Mouse (Mus musculus) frontal cortex, postnatal 14 days (tissue): ENCODE measurements at regions not wholly inside any gene's neighbourhood (a gene's known extent, or its start where the extent isn't known, plus 50 kb on each side); places are given as distances from the start of the nearest gene placed in this dataset.

Source experiments
- DNase-seq, 2 experiments: peaks; one replicate each; pipeline ENCODE4 v3.0.0; 2022; ENCODE audit warnings: low spot score in 2 of 2

DNA sequence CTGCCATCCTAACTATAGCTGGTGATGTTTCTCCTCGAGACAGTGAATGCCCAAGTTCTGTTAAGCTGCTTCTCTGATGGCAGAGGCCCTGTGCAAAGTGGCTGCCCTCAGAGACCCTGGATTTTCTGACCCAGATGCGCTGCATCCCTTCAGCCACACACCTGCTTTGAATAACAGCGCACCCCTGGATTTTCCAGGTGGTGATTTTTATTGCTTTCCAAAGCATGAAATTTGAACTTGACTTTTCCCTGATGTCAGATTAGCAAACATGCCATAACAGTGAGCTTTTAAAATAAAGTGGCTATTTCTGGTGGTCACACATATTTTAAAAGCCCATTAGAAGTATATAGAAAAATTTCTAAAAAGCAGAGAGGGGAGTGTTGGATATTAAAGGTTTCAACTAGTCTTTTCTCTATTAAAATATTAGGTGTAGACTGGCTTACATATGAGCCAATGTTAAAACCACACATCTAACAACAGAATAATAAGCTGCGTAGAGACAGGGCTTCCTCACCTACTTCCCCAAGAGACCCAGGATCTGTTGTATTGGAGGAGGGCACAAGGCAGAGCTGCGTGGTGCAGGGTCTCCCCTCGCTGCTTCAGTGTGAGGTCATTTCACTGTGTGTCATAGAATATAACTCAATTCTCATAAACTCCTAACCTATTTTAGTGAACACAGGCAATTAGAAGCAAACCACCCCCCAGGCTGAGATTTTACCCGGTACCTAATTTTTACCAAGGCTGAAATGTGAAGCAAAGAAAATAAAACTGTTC is 280.3 kb downstream of the Ccdc91 start:
- DNase-seq, result no peak

- DNase-seq, result no peak
Measured at GRCm38 (mm10) chr6:147759485-147759884, 283.9 kb downstream of the Ccdc91 start.

DNA sequence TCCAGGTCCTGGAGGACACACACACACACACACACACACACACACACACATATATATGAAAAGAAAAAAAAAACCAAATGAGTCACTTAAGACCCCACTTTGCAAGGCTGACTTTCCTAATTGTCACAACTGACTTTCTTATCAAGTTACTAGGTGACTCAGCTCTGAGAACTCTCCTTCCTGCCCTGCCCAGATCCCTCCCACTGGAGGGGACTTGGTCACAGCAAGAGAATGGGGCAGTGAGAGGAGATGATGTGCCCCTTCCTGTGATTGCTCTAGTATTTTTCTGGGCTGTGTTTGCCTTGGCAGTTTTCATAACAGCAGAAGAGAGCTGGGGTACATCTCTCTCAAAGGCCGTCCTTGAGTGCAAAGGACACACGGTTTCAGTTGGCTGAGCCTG is 284.5 kb downstream of the Ccdc91 start:
- DNase-seq, result no peak

DNA sequence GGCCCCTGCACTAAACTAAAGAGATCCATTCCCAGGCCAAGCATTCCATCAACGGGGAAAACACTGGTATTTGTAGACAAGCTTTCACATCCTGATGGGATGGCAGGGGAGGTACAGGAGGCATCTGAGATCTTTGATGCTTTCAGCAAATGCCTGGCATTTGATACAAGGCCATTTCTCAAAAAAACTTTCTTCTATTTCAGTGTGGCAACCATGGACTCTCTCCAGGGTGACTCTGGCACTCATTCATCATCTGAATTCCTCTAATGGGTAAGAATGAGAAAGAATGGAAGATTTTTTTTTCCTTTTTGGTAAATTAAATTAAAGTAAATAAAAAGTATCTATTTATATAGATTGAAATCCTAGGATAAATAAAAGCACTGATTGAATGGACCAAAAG is 281.8 kb upstream of the Far2 start:
- no peak for DNase-seq

DNA sequence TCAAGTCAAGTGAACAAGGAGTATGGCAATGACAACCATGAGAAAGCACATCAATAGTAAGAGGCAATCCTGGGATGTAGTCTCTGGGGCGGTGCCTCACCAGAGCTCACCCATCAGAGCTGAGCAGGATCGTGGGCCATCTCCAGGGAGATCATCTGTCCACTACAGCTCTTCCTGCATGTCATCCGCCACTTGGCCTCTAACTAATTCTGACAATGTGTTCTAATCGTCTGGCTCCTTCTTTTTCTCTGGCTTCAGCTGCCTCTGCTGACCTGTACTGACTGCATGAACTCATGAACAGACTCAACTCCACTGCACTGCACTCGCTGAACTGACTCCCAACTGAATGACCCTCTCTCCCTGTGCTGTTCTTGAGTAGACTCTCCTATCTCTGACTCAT is 277.9 kb upstream of the Far2 start:
- no peak for DNase-seq

GRCm38 (mm10) chr6:147770034-147770433 is 277.0 kb upstream of the Far2 start:
- no peak for DNase-seq

- DNase-seq, result no peak
Measured at GRCm38 (mm10) chr6:147771411-147771810, 275.6 kb upstream of the Far2 start.

- no peak for DNase-seq
Measured at GRCm38 (mm10) chr6:147773904-147774303, 273.2 kb upstream of the Far2 start.

DNA sequence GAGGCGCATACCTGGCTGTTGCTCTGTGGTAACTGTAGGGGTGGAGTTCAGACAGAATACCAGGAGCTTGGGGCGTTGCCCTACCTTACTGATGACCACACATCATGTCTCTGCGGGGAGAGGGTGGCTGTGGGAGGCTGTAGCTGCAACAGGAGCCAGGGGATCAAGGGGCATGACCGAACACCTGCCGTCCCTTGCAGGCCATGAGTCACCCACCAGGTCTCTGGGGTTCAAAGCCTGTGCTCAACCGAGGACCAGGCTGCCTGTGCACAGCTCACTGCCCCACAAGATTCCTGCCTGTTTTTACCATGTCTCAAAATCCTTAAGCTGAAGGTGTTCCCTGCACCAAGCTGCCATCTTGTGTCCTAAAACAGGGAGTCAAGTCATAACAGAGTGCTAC is 272.4 kb upstream of the Far2 start:
- DNase-seq, result no peak

DNA sequence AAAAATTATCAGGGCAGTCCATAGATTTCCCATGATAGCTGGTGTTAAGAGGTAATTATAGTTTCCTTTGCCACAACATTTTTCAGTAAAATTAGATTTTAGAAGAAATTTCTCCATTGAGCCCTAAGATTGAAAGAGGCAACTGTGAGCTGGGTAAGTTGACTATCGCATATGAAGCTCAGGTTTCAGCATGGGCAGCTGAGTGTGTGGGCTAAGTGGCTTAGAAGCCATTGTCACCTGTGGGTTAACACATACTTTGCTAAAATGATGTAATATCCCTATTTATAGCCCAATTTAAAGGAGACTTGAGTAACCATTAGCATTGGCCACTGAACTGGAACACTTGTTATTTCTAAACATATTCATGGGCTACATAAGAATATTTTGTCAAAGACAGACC is 267.6 kb upstream of the Far2 start:
- no peak for DNase-seq

- no peak for DNase-seq
Measured at GRCm38 (mm10) chr6:147784249-147784648, 262.8 kb upstream of the Far2 start.

DNA sequence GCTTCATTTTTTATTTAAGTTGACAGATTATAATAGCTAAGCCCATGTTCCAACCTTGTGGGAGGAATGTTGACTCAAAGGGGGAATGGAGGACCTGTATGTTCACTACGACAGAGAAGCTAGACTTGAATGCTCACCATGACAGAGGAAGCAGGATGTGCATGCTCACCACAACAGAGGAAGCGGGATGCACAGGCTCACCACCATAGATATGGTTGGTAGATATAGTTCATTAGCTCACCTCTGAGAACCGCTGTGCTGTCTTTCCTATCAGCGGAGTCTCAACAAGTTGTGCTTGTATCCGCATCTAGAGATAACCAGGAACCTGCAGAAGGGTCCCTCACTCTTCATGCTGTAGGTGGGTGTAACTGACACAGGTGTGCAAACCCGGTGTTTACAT is 262.2 kb upstream of the Far2 start:
- no peak for DNase-seq

GRCm38 (mm10) chr6:147788095-147788494 is 259.0 kb upstream of the Far2 start:
- no peak for DNase-seq

DNA sequence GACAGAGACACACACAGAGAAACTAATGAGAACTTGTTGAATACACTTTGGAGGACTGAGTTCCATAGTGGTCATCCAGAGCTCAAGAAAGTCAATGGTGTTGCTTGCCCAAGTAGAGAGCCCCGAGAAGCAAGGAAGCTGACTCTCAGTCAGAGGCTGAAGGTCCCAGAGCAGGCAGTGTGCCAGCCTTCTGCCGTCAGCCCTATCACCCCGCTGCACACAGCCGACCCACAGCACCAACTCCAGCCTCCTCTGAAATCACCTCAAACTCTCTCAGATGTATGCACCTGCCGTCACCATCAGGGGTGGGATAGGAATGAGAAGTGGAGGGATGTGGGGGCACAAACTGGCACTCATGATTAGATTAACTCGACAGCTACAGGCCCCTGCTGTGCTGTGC is 257.9 kb upstream of the Far2 start:
- DNase-seq, result no peak

DNA sequence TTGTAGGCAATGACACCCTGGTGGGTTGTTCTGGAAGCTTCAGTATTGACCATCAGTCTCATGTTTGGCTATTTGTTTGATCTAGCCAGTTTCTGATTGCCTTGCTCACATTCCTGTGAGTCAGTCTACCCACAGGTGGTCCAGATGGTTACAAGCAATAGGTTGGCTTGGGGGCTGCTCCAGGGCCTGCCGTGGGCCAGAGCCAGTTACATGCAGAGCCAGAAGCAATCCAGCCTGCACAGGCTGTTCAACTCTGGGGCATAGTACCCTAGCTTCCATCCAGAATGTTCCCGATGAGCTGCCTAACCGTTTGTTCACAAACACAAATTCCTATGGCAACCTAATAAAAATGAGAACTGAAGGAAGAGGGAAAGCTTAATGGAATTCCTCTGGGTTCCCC is 253.2 kb upstream of the Far2 start:
- no peak for DNase-seq

DNA sequence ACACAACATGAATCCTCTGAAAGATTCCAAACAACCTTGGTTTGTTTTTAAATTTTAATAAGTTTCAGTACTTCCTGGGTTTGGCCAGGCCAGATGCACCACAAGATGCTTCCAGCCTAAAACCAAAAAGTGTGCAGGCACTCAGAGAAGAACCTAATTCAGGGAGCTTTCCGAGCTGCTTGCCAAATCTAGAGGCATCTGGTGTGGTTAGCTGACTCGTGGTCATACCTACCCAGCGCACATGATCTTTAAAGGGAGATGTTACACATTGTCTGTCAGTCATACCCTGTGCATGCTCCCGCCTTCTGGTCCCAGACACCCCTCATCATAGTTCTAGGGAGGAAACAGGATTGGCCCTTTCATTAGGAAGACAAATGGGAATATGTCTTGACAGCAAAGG is 252.7 kb upstream of the Far2 start:
- DNase-seq, result no peak

DNA sequence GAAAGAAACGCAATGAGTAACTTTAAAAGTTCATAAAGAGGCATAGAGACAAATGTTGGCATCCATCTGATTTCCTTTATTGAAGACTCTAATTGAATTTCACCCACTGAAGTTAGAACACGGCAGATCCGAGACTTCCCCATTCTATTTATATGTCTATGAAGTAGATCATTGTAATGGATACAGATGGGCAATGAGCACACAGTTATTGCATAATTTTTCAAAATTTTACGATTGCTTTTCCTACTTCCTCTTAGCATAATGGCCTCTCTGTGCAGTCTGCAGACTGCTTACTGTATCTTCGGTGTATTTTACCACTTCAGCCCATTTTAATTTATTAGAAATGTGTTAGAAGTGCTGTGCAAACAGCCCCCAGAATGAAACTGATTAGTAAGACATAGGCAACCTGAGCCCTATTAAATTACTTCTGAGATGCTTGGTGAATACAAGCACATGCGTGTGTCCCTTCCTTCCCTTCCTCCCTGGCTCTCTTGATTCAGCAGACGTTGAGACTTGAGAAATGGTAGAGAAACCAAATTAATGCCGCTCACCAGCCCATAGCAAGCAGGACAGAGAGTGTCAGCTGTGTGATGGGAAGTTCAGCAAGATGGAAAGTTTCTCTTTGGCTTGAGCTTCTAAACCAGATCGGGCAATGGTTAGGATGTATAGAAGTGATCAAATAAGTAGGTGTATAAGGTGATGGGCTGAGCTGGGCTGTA is 247.9 kb upstream of the Far2 start:
- no peak for DNase-seq

DNA sequence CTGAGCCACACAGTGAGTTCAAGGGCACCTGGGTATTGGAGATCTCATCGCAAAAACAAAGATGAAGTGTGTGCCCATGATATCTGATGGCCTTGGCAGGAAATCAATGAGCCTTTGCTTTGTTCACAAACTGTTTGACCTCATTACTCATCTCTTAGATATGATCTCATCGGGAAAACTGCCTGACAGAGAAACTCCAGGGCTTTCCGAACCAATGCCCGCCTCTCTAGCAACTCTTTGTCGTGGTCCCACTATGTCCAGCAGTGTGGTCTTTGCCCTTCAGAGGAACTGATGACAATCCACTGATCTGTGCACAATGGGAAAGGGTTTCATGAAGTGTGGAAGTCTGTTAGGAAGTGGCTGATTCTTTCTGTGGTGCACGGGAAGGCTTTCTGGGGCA is 247.2 kb upstream of the Far2 start:
- no peak for DNase-seq

DNA sequence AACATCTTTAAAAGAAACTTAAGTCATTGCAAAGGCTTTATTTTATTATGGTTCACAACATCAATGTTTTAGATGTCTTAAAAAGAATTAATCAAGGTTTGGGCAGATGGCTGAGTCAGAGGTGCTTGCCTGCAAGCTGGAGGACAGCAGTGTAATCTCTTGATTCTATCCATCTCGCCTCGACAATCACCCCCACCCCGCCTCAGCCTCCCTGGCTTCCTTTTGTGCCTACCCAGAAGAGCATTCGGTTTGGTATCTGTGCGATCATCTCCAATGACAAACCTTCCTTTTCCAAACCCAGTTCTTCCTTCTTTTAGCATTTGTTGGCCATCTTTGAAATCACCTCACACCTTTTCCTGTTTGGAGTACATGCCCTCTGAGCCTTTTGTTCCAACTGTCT is 246.2 kb upstream of the Far2 start:
- no peak for DNase-seq

- DNase-seq, result no peak
Measured at GRCm38 (mm10) chr6:147803893-147804292, 243.2 kb upstream of the Far2 start.

DNA sequence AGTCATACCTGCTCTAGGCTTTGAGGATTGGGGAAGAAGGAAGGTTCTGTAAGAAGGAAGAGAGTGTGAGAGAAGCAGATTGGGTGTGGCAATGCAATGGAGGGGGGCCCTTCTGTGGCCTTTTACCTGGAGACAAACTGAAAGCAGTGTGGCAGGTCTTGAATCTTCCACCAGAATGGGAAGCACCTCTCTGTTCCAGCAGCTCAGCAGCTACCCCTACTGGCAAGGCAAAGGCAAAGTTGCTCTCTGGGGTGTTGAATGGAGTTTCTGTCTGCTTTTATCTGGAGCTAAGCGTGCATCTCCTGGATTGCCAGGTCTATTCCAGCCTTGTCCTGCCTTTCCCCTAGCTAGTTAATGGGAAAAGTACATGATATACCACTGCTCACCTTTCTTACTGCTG is 236.3 kb upstream of the Far2 start:
- peak; percentile 25 to 54 for DNase-seq

- DNase-seq, result no peak
Measured at GRCm38 (mm10) chr6:147816861-147817260, 230.2 kb upstream of the Far2 start.

GRCm38 (mm10) chr6:147817262-147817661 is 229.8 kb upstream of the Far2 start:
- no peak for DNase-seq

DNA sequence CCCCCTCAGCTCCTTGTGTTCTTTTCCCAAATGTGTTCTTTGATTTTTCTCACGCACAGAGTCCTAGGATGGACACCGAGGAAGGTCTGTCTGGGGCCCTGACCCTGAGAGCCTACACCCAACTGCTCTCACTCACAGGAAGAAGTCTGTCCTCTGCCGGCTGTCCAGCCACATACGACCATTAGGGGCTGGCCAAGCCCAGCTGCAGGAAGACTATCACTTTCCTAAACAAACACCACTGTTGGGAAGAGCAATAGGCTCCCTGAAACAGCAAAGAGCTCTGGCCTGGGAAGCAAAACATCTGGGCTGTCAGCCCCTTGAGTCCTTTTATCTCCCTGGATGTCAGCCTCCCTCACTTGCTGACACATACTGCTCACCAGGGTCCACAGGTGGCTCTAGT is 224.8 kb upstream of the Far2 start:
- DNase-seq, result no peak
